Mouse (Mus musculus): ENCODE results near the gene Rflnb.

GRCm38 (mm10) chr11:76074296-76075093 is 46.9 kb upstream of the Rflnb start:
- TF ChIP-seq CTCF (IDR thresholded peaks at IDR 0.05; ENCODE audit: extremely low read depth, insufficient read length, insufficient replicate concordance, low read depth, low read length), result no peak
- no peak for TF ChIP-seq POLR2A (IDR thresholded peaks at IDR 0.05; ENCODE audit: low read depth, low read length)

Measured in small intestine, adult 2 months (tissue).